Comparison of ENCODE assay signal across 8 mouse cellular contexts in the genomic region with DNA sequence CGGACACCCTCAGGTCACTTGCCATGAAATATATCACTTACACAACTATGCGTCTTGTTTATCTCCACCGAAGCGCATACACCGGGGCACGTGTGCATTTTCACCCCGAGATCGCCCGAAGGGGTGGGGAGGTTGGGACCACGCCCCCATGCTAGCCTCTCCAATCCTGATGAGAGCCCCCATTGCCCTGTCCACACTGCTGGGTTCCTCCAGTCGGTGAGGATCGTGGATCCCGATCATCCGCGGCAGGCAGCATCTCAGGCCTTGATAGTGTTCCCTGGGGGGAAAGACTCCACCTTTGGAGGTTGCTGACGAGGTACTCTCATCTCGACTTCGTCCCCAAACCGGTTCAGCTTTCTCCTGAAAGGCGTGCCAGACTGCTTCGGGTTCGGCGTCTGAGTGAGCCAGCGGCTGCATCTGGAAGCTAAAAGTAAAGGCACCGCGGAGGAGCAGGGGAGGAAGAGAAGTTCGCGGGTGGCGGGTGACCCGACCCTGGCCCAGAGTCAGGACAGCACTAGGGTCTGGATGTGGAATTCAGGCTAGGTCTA. TPM values are rescaled to one million over a fixed set of nuclear protein-coding genes. Genes with fewer than 3 reads are reported as not detected.
DNase-seq lines count a peak whose midpoint lies in the region; ATAC-seq and TF ChIP-seq lines count a peak whose summit lies in the region.

No protein-coding gene starts in this region.

- peaks cover 35% of the 10 kb centered on the region for H3K27me3 ChIP-seq in intestine, embryonic 15.5 days (replicated peaks)
- H3K27me3 ChIP-seq in small intestine, adult 2 months (ENCODE audit: control insufficient read depth, insufficient read depth, low read length): 0 out of 2 replicates have a peak, but pooled peaks cover 5% of the 10 kb centered on the region

- ATAC-seq in erythroid progenitor cell, adult 5-6 weeks (replicated peaks; ENCODE audit: low FRiP score, poor library complexity, severe bottlenecking): peak; percentile 14
- peak; percentile 19; the same call in 1 of the 2 replicates for ATAC-seq in intestine, embryonic 15.5 days
- no peak for ATAC-seq in activated CD4-positive, CD25-positive, alpha-beta regulatory T cell, adult 4 months

- H3K9ac ChIP-seq in intestine, embryonic 15.5 days: peak overlapping the region; percentile 49

- H3K27ac ChIP-seq in intestine, embryonic 15.5 days: no peak overlapping the region
- H3K27ac ChIP-seq in small intestine, adult 2 months (ENCODE audit: insufficient read depth, low read depth, low read length): peak overlapping the region; percentile 77

- H3K9me3 ChIP-seq in intestine, embryonic 15.5 days: no peaks in the 10 kb centered on the region

- peaks cover 34% of the 10 kb centered on the region for H3K4me1 ChIP-seq in intestine, embryonic 15.5 days (replicated peaks)
- peaks cover 14% of the 10 kb centered on the region for H3K4me1 ChIP-seq in lung, adult 2 months (ENCODE audit: control insufficient read depth, insufficient read depth, low read length)
- peaks cover 22% of the 10 kb centered on the region for H3K4me1 ChIP-seq in small intestine, adult 2 months (ENCODE audit: control insufficient read depth, insufficient read depth, insufficient read length, low read length)

- peak; percentile 62 for DNase-seq in spleen, adult 12 weeks (ENCODE audit: low spot score)
- DNase-seq in spleen, adult 18-20 months: no peak
- DNase-seq in lung, adult 2 months: peak; percentile 52
- no peak for DNase-seq in yolk sac, embryonic 10.5 days (ENCODE audit: low spot score)

- no peaks in the 10 kb centered on the region for H3K36me3 ChIP-seq in intestine, embryonic 15.5 days
- H3K36me3 ChIP-seq in small intestine, adult 2 months (ENCODE audit: control insufficient read depth, insufficient read depth, low read length): 0 out of 2 replicates have a peak, but pooled peaks cover 4% of the 10 kb centered on the region

- no peak for TF ChIP-seq CTCF in lung, adult 2 months (IDR thresholded peaks at IDR 0.05; ENCODE audit: insufficient read depth, low read length)
- TF ChIP-seq CTCF in small intestine, adult 2 months (IDR thresholded peaks at IDR 0.05; ENCODE audit: extremely low read depth, insufficient read length, insufficient replicate concordance, low read depth, low read length): no peak

- H3K4me2 ChIP-seq in intestine, embryonic 15.5 days (replicated peaks): peak overlapping the region; percentile 95

- under 1% methylated on average over 30 of the region's 30 CpGs for WGBS in intestine, embryonic 15.5 days
- WGBS in lung, adult 2 months: under 1% methylated on average over 30 of the region's 30 CpGs
- 1% methylated on average over 30 of the region's 30 CpGs for WGBS in small intestine, adult 2 months

- no peak for TF ChIP-seq POLR2A in lung, adult 2 months (IDR thresholded peaks at IDR 0.05; ENCODE audit: borderline replicate concordance, extremely low read depth, low read depth, low read length)
- no peak for TF ChIP-seq POLR2A in small intestine, adult 2 months (IDR thresholded peaks at IDR 0.05; ENCODE audit: low read depth, low read length)

- H3K4me3 ChIP-seq in intestine, embryonic 15.5 days (replicated peaks): peak overlapping the region; percentile 51
- H3K4me3 ChIP-seq in lung, adult 2 months (replicated peaks; ENCODE audit: extremely low read depth, low read depth, low read length): peak overlapping the region; percentile 54
- peak overlapping the region; percentile 82 for H3K4me3 ChIP-seq in small intestine, adult 2 months (ENCODE audit: low read depth, low read length)

RNA-seq across cellular contexts. Expression of gene Sphk1, which starts 1.6 kb away (rescaled TPM):
- total RNA-seq in erythroid progenitor cell, adult 5-6 weeks (2015; ENCODE audit: low replicate concordance): 34.0 and 39.3 TPM in 2 replicates
- total RNA-seq in erythroid progenitor cell, adult 5-6 weeks (2017; ENCODE audit: low replicate concordance): 65.2 and 96.7 TPM in 2 replicates
- 5.4 and 6.4 TPM in 2 replicates for polyA plus RNA-seq in intestine, embryonic 15.5 days (2015; fragmentation: Nextera tagmentation; extraction: Ambion mirVana)
- 41.8 and 45.8 TPM in 2 replicates for polyA plus RNA-seq in lung, adult 2 months (2012; rRNA removed)
- 19.5 and 47.9 TPM in 2 replicates for polyA plus RNA-seq in small intestine, adult 2 months (2012; rRNA removed)
- polyA plus RNA-seq in activated CD4-positive, CD25-positive, alpha-beta regulatory T cell, adult 4 months (2017; shearing (Covaris generic)): not detected

RNA-seq across cellular contexts. Expression of gene Prpsap1, which starts 38.3 kb away (rescaled TPM):
- 10.8 and 15.9 TPM in 2 replicates for total RNA-seq in erythroid progenitor cell, adult 5-6 weeks (2015; ENCODE audit: low replicate concordance)
- total RNA-seq in erythroid progenitor cell, adult 5-6 weeks (2017; ENCODE audit: low replicate concordance): 9.5 and 12.0 TPM in 2 replicates
- 210 and 225 TPM in 2 replicates for polyA plus RNA-seq in intestine, embryonic 15.5 days (2015; fragmentation: Nextera tagmentation; extraction: Ambion mirVana)
- polyA plus RNA-seq in lung, adult 2 months (2012; rRNA removed): 82.4 and 92.0 TPM in 2 replicates
- polyA plus RNA-seq in small intestine, adult 2 months (2012; rRNA removed): 209 and 451 TPM in 2 replicates
- polyA plus RNA-seq in activated CD4-positive, CD25-positive, alpha-beta regulatory T cell, adult 4 months (2017; shearing (Covaris generic)): 10 to 100 TPM; 47.3 to 60.5 TPM

RNA-seq across cellular contexts. Expression of gene Ube2o, which starts 48.9 kb away (rescaled TPM):
- 95.5 and 136 TPM in 2 replicates for total RNA-seq in erythroid progenitor cell, adult 5-6 weeks (2015; ENCODE audit: low replicate concordance)
- total RNA-seq in erythroid progenitor cell, adult 5-6 weeks (2017; ENCODE audit: low replicate concordance): 126 and 150 TPM in 2 replicates
- 8.4 and 8.8 TPM in 2 replicates for polyA plus RNA-seq in intestine, embryonic 15.5 days (2015; fragmentation: Nextera tagmentation; extraction: Ambion mirVana)
- polyA plus RNA-seq in lung, adult 2 months (2012; rRNA removed): 18.3 and 18.8 TPM in 2 replicates
- 7.2 and 7.9 TPM in 2 replicates for polyA plus RNA-seq in small intestine, adult 2 months (2012; rRNA removed)
- polyA plus RNA-seq in activated CD4-positive, CD25-positive, alpha-beta regulatory T cell, adult 4 months (2017; shearing (Covaris generic)): 1 to 10 TPM; 2.2 TPM

RNA-seq across cellular contexts. Expression of gene Aanat, which starts 53.9 kb away (rescaled TPM):
- total RNA-seq in erythroid progenitor cell, adult 5-6 weeks (2015; ENCODE audit: low replicate concordance): not detected in 2 replicates
- not detected in 2 replicates for total RNA-seq in erythroid progenitor cell, adult 5-6 weeks (2017; ENCODE audit: low replicate concordance)
- not detected in 2 replicates for polyA plus RNA-seq in intestine, embryonic 15.5 days (2015; fragmentation: Nextera tagmentation; extraction: Ambion mirVana)
- 0.15 TPM in 1 of 2 replicates, not detected in the other for polyA plus RNA-seq in lung, adult 2 months (2012; rRNA removed)
- not detected in 2 replicates for polyA plus RNA-seq in small intestine, adult 2 months (2012; rRNA removed)
- not detected for polyA plus RNA-seq in activated CD4-positive, CD25-positive, alpha-beta regulatory T cell, adult 4 months (2017; shearing (Covaris generic))

Comparison
In these comparisons a context has a peak if more than half of its experiments do, and no peak if none do; other contexts are left out.
1. DNase-seq: peak in spleen, adult 12 weeks (single experiment) and lung, adult 2 months (single experiment); none in spleen, adult 18-20 months (0 of 2) and yolk sac, embryonic 10.5 days (single experiment).
2. Peak in every context shown above with its lines, with median percentiles within 50 percentile points of each other: H3K4me3 ChIP-seq.